Mouse (Mus musculus) brain, embryonic 14.5 days (tissue): ENCODE measurements around the gene 4933405L10Rik.

Experiments used
- CTCF ChIP-seq: fragments of 200-500 bp; IDR thresholded peaks from 2 replicates; pipeline ENCODE4 v1.5.1; 2012; ENCODE audit warnings: inconsistent platforms, mild to moderate bottlenecking, moderate library complexity, borderline replicate concordance; ENCODE audit not compliant: insufficient read depth, insufficient read length; ENCODE audit errors: extremely low read depth
- POLR2A ChIP-seq: fragments of 200-500 bp; IDR thresholded peaks from 2 replicates; pipeline ENCODE4 v1.6.1; 2012; ENCODE audit warnings: mild to moderate bottlenecking, inconsistent platforms, borderline replicate concordance; ENCODE audit not compliant: poor library complexity, insufficient read depth, insufficient read length, severe bottlenecking; ENCODE audit errors: extremely low read depth

- TF ChIP-seq CTCF: no peak
- no peak for TF ChIP-seq POLR2A
Measured at GRCm38 (mm10) chr8:105698734-105699133, 8.7 kb upstream of the 4933405L10Rik start.
